Mouse (Mus musculus) lung, postnatal 0 days (tissue): ENCODE data around the gene Snrnp48. TPM values are rescaled to one million over a fixed set of nuclear protein-coding genes. Genes with fewer than 3 reads are reported as not detected.

Experiments used
- ATAC-seq: fragments of 200-750 bp; cut with Nextera tagmentation; 2 replicates; pipeline ENCODE4 v1.8.0; 2017; ENCODE audit warnings: moderate library complexity
- DNase-seq: peaks from one replicate; pipeline ENCODE4 v3.0.0-alpha.2; 2016; ENCODE audit warnings: low spot score
- H3K27ac ChIP-seq: fragments of 300-500 bp; sonication (generic); 2 replicates; pipeline ENCODE4 v1.5.1; 2014; ENCODE audit warnings: antibody characterized with exemption, mild to moderate bottlenecking, low read length, mixed read lengths
- H3K27me3 ChIP-seq: fragments of 300-500 bp; sonication (generic); replicated peaks from 2 replicates; pipeline ENCODE4 v1.6.1; 2014; ENCODE audit warnings: low read length, mixed read lengths; ENCODE audit not compliant: insufficient read depth
- H3K36me3 ChIP-seq: fragments of 300-500 bp; sonication (generic); 2 replicates; pipeline ENCODE4 v1.6.1; 2014; ENCODE audit warnings: low read length, mixed read lengths; ENCODE audit not compliant: insufficient read depth
- H3K4me1 ChIP-seq: fragments of 300-500 bp; sonication (generic); 2 replicates; pipeline ENCODE4 v1.6.1; 2014; ENCODE audit warnings: antibody characterized with exemption, low read depth, low read length, mixed read lengths; ENCODE audit not compliant: insufficient read depth
- H3K4me2 ChIP-seq: fragments of 300-500 bp; sonication (generic); replicated peaks from 2 replicates; pipeline ENCODE4 v1.6.1; 2014; ENCODE audit warnings: low read depth, mild to moderate bottlenecking, low read length, moderate library complexity, mixed read lengths
- H3K4me3 ChIP-seq: fragments of 300-500 bp; sonication (generic); 2 replicates; pipeline ENCODE4 v1.5.1; 2014; ENCODE audit warnings: low read depth, low read length
- H3K9ac ChIP-seq: fragments of 300-500 bp; sonication (generic); replicated peaks from 2 replicates; pipeline ENCODE4 v1.6.1; 2014; ENCODE audit warnings: low read depth, mild to moderate bottlenecking
- H3K9me3 ChIP-seq: fragments of 300-500 bp; sonication (generic); 2 replicates; pipeline ENCODE4 v1.6.1; 2016; ENCODE audit warnings: low read length, mixed read lengths
- CTCF ChIP-seq: IDR thresholded peaks from 2 replicates; pipeline ENCODE4 v1.5.1; 2016; ENCODE audit warnings: antibody characterized with exemption, mild to moderate bottlenecking
- EP300 ChIP-seq: IDR thresholded peaks from 2 replicates; pipeline ENCODE4 v1.6.1; 2016; ENCODE audit warnings: antibody characterized with exemption, mild to moderate bottlenecking, control low read depth
- WGBS: fragments of 180-500 bp; shearing (Covaris S2); extraction: QIAGEN DNeasy Blood & Tissue Kit; methylation state at CpG from one replicate; pipeline ENCODE4 v1.1.7; 2014; 5-methylcytosine and 5-hydroxymethylcytosine counted together
- polyA plus RNA-seq: library from polyadenylated mRNA; unstranded; fragments of >200 nt; fragmentation: Nextera tagmentation; extraction: Ambion mirVana; gene quantifications from 2 replicates; pipeline ENCODE4 v1.2.1, GENCODE M21; 2015

The Snrnp48 gene
- polyA plus RNA-seq, 1 experiment from 2014 or later: 24.0 TPM

- Histone ChIP-seq H3K27ac (no peak overlapping the region), H3K9ac (no peak overlapping the region), H3K4me2 (no peak overlapping the region), H3K4me3 (no peak overlapping the region), H3K9me3 (no peaks in the 10 kb centered on the region), H3K36me3 (peaks cover 40% of the 10 kb centered on the region), H3K27me3 (no peaks in the 10 kb centered on the region), H3K4me1 (no peaks in the 10 kb centered on the region)
- DNase-seq (peak; percentile 28), ATAC-seq (no peak)
- WGBS: 94% methylated on average over 6 of the region's 6 CpGs
- TF ChIP-seq EP300: no peak
- TF ChIP-seq CTCF: peak; percentile 48
Measured at GRCm38 (mm10) chr13:38220331-38220730, 15.6 kb downstream of the Snrnp48 start.

- Histone ChIP-seq H3K9me3 (no peaks in the 10 kb centered on the region), H3K27ac (no peak overlapping the region), H3K4me3 (no peak overlapping the region), H3K9ac (no peak overlapping the region), H3K27me3 (no peaks in the 10 kb centered on the region), H3K4me2 (no peak overlapping the region), H3K4me1 (no peaks in the 10 kb centered on the region), H3K36me3 (peaks cover 4% of the 10 kb centered on the region; the same call in 1 of the 2 replicates)
- DNase-seq (peak; percentile 26), ATAC-seq (no peak)
- WGBS: 67% methylated on average over 9 of the region's 9 CpGs
- TF ChIP-seq EP300: no peak
- no peak for TF ChIP-seq CTCF
Measured at GRCm38 (mm10) chr13:38230177-38230821, 25.6 kb downstream of the Snrnp48 start.

GRCm38 (mm10) chr13:38232411-38232810 lies 27.7 kb downstream of the Snrnp48 start:
- Histone ChIP-seq H3K9me3 (no peaks in the 10 kb centered on the region), H3K27ac (no peak overlapping the region), H3K4me1 (no peaks in the 10 kb centered on the region), H3K36me3 (no peaks in the 10 kb centered on the region; the same call in 1 of the 2 replicates), H3K27me3 (no peaks in the 10 kb centered on the region), H3K9ac (no peak overlapping the region), H3K4me3 (no peak overlapping the region), H3K4me2 (no peak overlapping the region)
- DNase-seq: no peak
- TF ChIP-seq EP300 (no peak), CTCF (no peak)
- WGBS: 83% methylated on average over 4 of the region's 4 CpGs
- ATAC-seq: no peak

DNA sequence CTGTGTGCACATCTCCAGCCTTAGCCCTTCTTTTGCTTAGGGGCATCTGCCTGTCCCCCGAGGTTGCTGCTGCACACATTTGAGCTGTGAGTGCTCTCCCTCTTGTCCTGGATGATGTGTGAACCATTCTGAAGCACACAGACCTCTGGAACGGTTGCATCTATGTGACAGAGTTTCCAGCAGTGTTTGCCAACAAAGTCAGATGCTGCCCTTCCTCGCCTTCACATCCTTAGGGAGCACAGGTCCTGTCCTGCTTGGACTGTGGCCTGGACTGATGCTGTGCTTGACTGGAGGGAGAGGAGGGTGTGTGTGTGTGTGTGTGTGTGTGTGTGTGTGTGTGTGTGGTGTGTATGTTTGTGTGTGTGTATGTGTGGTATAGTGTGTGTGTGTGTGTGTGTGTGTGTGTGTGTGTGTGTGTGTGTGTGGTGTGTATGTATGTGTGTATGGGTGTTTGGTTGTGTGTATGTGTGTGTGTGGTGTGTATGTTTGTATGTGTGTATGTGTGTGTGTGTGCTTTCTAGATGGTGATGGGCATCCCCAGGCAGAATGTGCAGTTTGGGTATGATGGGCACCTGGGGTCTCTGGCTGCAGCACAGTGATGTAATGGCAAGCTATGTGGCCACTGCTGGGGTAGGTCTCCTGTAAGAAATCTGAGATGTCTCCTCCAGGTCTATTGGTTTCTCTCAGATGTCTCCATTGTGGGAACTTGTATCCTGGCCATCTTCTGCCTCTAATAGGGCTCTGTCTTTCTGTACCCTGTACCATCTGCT lies 28.3 kb downstream of the Snrnp48 start:
- Histone ChIP-seq H3K4me3 (no peak overlapping the region), H3K4me1 (no peaks in the 10 kb centered on the region), H3K4me2 (no peak overlapping the region), H3K9me3 (no peaks in the 10 kb centered on the region), H3K27me3 (no peaks in the 10 kb centered on the region), H3K9ac (no peak overlapping the region), H3K27ac (no peak overlapping the region), H3K36me3 (no peaks in the 10 kb centered on the region; the same call in 1 of the 2 replicates)
- ATAC-seq (no peak), DNase-seq (no peak)
- TF ChIP-seq EP300: no peak
- TF ChIP-seq CTCF: no peak
- 54% methylated on average over 3 of the region's 3 CpGs for WGBS

- no peak for TF ChIP-seq EP300
- no peak for TF ChIP-seq CTCF
- no peak overlapping the region for H3K4me3 ChIP-seq
- DNase-seq: no peak
- H3K4me1 ChIP-seq: no peaks in the 10 kb centered on the region
- H3K9ac ChIP-seq: no peak overlapping the region
- H3K27ac ChIP-seq: no peak overlapping the region
- WGBS: 70% methylated on average over 5 of the region's 5 CpGs
- H3K36me3 ChIP-seq: no peaks in the 10 kb centered on the region
- no peaks in the 10 kb centered on the region for H3K9me3 ChIP-seq
- ATAC-seq: no peak
- no peaks in the 10 kb centered on the region for H3K27me3 ChIP-seq
- H3K4me2 ChIP-seq: no peak overlapping the region
Measured at GRCm38 (mm10) chr13:38234651-38235050, 29.9 kb downstream of the Snrnp48 start.

DNA sequence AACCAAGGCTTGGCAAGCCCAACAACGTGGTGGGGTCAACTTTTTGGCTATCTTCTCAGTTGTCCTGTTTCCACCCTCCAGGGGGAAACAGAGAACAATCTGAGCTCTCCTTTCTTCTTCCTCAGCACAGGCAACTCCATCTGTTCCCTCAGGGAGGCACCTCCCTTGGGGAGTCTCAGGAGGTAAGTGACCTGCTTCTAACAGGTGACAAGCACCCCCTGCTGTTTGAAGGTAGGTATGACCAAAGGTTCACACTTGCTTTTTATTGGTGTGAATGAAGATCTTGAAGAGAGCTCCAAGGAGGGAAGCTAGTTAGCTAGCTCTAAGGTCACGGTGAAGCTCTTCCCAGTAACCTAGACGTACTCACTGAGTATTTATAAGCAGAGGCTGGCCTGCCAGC lies 30.6 kb downstream of the Snrnp48 start:
- DNase-seq (peak; percentile 23), ATAC-seq (no peak)
- TF ChIP-seq EP300: no peak
- peak; percentile 58 for TF ChIP-seq CTCF
- no peaks in the 10 kb centered on the region for H3K36me3 ChIP-seq
- no peak overlapping the region for H3K4me2 ChIP-seq
- 84% methylated on average over 3 of the region's 3 CpGs for WGBS
- H3K4me1 ChIP-seq: no peaks in the 10 kb centered on the region
- no peak overlapping the region for H3K9ac ChIP-seq
- H3K27me3 ChIP-seq: no peaks in the 10 kb centered on the region
- H3K27ac ChIP-seq: no peak overlapping the region
- no peaks in the 10 kb centered on the region for H3K9me3 ChIP-seq
- no peak overlapping the region for H3K4me3 ChIP-seq
